Mouse (Mus musculus) cerebellum, adult 9-10 months (tissue): ENCODE data around the gene Aldh1a2.

Source experiments
- DNase-seq: peaks from one replicate; pipeline ENCODE4 v3.0.0; 2022

The Aldh1a2 gene

GRCm38 (mm10) chr9:71215248-71216035, at the start of gene Aldh1a2:
Gene Aldh1a2 (plus strand): TSS chr9:71215789.
- DNase-seq, result no peak

DNA sequence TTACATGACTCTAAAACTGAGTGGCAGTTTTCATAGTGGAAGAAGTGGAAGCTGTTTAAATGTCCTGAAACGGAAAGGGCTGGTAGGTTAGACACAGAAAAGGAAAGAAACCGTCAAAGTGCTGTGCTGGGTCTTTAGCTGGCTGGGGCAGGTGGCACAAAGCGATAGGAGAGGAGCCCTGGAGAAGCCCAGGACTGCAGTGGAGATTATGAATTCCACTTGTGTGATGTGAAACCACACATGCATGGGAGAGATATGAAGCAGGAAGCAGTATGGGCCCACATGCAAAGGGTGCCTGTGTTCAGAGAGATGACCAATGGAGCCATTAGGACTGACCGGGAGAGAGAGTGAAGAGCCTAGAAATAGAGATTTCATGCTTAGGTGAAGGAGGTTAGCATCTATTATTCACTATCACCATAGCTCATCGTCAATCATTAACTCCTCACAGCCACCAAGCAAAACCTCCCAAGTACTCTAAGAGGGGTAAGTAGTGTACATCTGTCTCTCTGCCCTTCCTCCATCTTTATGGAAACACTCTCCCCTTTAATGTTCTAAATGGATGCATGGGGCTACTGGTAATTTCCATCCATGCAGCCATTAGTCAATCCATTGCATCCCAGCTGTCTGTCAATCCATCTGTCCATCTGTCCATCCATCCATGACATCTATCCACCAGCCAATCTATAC, 49.4 kb upstream of the Aldh1a2 start:
- DNase-seq, result no peak

DNA sequence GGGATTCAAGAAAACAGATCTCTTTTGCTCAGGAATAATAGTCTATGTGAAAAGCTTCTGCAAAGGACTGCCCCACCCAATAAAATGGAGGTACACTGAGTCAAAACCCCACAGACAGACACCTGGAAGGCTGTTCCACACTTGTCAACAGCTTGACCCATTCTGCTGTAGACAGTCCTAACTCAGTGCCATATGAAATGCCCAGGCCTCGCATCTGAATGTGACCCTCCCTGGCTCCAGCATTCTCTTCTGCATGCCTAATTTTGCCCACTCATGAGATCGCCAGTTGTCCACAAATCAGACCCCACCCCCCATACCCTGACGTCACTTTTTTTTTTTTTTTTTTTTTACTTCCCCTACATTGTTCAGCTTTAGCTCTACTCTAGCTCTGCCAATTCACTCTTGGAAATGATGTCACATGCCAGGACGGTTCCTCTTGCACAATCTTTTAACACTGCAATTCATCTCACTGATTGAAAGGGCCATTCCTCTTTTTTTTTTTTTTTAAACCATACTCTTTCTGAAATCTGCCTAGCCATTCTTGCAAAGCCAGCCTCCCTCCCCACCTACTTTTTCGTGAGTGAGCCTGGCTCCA, 48.6 kb upstream of the Aldh1a2 start:
- peak; percentile 7 for DNase-seq

- peak; percentile 26 for DNase-seq
These were observed 47.9 kb upstream of the Aldh1a2 start for GRCm38 (mm10) chr9:71167473-71168215.

GRCm38 (mm10) chr9:71168511-71168910, 47.1 kb upstream of the Aldh1a2 start, which contains the start of gene Aqp9:
Gene Aqp9 (minus strand): TSS chr9:71168682.
- DNase-seq, result no peak

- no peak for DNase-seq
These were observed 42.1 kb upstream of the Aldh1a2 start for GRCm38 (mm10) chr9:71173533-71173932.

GRCm38 (mm10) chr9:71174316-71174975, 41.1 kb upstream of the Aldh1a2 start:
- no peak for DNase-seq

- no peak for DNase-seq
These were observed 39.9 kb upstream of the Aldh1a2 start for GRCm38 (mm10) chr9:71175686-71176085.

GRCm38 (mm10) chr9:71179276-71179896, 36.2 kb upstream of the Aldh1a2 start:
- no peak for DNase-seq

DNA sequence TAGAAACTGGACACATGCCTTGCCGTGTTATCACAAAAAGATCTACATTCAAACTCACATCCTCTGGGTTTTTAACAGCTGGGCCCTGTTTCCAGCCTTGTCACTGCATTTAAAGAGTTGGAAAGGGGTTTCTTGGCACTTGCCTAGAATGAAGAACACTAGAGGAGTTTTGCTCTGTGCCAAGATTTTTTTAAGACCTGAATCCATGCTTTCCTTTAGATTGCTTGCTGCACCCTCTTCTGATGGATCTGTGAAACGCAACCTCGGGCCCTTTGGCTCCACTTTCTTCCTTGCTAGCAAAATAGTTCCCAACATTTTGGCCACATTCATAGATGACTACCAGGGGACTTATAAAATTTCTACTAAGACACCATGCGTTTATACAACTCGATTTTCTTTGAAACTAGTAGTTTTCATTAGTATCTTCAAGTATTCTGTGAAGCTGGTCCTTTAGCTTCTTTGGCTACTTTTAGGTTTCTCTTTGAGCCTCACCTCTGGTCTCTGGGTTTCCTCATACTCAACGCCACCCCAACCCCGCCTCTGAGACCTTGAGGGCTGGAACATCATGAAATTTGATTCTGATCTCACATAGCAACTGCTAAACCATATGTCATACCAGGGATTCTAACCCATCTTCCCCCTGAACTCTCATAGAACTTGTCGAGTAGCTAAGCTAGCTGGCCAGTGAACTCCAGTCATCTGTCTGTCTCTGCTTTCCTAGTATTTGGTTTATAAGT, 35.5 kb upstream of the Aldh1a2 start:
- DNase-seq, result no peak

DNA sequence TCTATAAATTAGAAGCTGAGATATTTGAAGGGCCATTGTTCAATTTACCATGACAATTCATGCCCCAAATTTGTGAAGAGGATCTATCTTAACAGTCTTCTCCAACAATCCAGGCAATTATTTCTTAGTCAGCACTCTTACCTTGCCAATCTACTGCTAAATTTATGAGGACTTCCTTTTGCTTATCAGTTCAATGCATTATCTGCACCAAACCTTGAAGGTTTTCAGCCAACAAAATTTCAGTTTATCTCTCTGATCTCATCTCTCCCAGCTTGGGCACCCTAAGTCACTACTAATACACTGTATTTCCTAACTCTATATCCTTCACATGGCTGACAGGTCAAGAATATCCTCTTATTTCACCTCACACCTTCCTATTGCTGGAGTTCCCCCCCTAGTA, 30.3 kb upstream of the Aldh1a2 start:
- DNase-seq, result no peak

DNA sequence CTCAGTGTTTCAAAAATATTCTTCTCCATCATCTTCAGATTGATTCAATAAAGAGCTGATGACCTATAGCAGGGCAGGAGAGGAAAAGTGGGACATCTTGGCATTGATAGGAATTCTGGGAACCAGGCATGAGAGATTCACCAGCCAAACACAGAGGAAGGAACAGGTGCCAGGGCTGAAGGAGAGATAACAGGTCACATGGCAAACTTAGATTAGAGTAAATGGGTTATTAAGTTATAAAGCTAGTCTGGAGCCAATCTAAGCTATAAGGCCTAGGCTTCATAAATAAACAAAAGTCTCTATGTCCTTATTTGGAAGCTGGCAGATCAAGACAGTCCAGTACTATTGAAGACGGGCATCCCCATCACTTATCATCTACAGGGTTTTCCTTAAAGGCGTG, 29.8 kb upstream of the Aldh1a2 start:
- DNase-seq, result no peak

DNA sequence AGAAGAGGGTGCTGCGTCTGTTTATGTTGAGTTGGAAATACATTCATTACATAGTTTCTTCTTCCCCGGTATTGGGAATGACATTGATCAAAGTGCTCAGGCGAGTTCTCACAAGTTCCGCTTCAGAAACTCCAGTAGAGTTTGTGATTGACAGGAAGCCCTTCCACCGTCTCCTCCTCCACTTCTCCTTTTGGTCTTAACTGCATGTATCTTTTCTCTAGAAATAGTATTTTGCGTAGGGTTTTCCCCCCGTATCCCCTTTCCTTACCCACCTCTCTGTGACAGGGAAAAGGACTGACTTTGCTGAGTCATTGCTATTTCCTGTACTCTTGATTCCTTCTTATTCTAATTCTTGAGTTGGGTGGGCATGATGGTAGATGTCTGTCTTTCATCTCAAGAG, 28.2 kb upstream of the Aldh1a2 start:
- DNase-seq, result no peak

DNA sequence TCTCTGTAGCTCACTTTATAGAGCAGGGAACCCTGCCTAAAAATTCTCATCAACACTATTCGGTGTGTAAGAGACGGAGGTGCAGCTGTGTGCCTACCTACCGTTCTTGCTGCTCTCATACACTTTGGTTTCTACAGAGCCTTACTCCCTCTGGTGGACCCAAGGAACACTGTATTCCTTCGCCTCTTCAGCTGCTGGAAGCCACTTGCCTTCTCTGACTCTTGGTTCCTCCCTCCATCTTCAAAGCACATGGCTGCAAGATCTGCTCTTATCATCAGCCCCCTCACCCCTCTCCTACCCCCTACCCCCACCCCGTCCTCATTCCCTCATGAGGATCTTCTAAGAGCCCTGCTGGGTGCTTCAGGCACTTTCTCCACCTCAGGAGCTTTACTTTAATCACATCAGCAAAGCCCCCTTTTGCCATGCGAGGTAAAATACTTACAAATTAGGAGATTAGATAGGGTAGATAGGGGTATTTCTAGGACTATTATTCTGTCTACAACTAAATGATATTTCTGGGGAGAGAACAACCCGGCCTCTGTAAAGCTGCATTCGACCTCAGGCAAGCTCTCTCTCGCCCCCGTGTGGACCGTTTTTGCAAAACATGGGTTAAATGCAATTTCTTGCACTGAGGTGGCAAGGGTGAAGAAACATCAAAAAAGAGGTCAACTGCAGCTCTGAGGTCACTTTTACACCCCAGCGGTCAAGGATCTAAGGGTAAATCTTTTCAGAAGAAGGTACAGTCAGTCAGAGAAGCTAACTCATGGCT, 26.8 kb upstream of the Aldh1a2 start:
- DNase-seq, result peak; percentile 44

- DNase-seq, result no peak
These were observed 16.8 kb upstream of the Aldh1a2 start for GRCm38 (mm10) chr9:71198826-71199225.

DNA sequence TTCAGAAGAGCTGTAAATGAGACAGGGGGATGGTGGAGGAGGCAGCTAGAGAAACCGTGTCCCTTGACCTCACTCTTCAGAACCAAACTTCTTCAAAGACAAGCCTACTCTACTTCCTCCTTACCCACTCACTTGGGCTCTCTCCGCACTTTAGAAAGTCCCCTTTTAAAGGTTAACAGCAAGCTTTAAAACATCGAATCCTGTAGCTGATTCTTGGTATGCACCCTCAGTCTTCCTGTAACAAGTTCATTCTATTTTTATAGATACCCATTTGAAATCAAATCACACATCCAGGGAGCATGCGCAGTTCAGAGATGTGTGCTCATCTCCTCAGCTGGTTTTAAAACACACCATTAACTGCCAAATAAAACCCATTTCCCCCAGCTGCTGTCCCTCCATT, 13.3 kb upstream of the Aldh1a2 start:
- DNase-seq, result no peak

DNA sequence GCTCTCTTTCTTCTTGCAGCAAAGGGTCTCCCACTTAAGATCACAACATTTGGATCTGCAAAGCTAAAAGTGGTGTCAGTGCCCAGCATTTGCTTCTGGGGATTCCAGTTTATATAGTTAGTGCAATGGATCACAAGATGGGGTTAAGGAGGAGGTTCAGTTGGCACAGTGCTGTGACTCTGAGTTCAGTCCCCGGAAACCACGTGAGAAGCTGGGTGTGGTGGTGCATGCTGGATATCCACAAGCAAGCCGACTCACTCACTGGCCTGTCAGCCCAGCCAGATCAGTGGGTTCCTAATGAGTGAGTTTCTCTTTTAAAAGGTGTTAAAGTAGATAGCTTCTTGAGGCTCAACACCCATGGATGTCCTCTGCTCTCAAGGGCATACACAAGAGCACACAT, 6.3 kb upstream of the Aldh1a2 start:
- DNase-seq, result no peak

DNA sequence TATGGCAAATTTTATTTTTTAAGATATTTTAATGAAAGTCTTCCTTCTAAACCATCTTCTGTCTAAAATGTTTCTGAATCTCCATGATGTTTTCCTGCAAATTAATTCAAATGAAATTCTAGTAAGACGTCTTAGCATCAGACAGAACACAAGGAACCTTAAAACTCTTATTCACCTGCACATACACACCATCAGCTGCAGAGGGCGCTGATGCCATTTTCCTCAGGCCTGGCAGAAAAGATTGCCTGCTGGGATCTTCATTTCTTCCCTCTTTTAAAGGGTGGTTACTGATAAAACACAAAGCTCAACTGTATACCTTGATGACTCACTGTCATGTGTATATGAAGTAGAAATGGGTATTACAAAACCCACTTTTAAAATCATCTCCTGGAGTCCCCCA, 4.7 kb upstream of the Aldh1a2 start:
- DNase-seq, result no peak

GRCm38 (mm10) chr9:71213636-71214035, 2.0 kb upstream of the Aldh1a2 start:
- DNase-seq, result no peak
